Mouse (Mus musculus): ENCODE data around the gene Scn8a.

Gene Scn8a

DNA sequence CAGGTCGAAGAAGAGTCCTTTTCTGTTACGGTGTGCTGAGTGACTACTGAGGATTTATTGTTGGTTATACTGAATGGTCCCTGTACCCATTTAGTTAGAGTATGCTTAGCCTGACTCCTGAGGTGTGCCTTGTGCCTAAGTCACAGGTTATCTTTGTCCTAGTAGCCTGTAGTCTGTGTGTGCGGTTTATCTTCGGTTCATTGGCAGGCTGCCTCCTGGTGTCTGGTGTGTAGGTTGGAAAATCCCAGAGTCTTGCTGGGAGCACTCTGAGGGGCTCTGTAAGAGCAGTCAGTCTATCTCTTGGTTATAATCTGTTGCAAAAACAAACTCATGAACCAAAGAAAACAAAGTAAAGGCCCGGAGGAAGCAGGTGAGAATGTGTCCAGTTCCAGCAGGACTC is 11.7 kb downstream of the Scn8a start:
- no peak for DNase-seq

DNA sequence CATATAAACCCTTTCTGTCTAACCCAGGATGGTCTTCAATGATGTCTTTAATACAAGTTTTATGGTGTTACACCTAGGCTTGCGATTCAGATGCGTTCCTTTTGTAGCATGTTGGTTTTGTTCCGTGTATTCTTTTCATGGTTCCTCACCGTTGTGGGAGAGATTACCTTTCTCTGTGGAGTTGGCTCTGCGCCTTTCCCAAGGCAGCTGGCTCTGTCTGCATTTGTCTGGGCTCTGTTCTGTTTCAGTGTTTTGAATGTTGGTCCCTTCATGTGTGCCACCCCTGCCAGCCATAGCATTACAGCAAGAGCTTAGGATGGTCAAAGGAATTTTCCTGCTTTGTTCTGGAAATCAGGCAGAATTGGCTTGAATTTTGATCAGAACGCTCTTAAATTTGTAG is 14.8 kb downstream of the Scn8a start:
- DNase-seq = no peak

DNA sequence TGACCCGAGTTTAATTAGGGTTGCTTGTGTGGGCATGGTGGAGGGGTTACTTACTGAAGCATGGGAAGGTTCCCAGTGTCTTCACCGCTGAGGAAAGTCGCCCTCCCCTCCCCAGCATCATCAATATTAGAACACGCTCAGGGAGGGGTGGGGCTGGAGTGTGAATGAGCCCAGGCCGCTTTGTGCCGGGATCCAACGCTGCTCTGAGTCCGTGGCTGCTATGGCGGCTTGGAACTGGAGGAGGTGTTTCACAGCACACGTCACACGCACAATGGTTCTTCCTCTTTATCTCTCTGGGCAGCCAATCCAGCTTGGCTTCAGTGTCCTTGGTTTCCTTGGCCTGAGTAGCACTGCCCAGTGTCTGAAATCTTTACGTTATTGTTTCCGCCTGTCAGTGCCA is 22.3 kb downstream of the Scn8a start:
- peak in 1 of 2 experiments; percentile 14 for DNase-seq

DNA sequence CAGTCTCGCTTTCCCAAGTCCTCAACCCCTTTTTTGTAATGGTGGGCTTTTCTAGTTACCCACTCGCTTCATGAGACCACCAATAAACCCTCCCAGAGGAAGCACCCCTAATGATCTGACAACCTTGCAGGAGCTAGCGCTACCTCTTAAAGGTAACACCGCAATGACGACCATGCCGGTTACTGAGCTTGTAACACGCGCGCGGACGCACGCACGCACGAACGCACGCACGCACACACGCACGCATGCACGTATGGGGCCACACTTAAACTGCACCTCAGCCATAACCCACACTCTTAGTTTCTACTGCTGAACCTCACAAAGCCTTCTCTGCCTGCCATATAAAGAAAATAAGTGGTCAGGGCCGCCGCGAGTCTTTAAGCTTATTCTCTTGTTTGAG is 26.8 kb downstream of the Scn8a start:
- DNase-seq = no peak

DNA sequence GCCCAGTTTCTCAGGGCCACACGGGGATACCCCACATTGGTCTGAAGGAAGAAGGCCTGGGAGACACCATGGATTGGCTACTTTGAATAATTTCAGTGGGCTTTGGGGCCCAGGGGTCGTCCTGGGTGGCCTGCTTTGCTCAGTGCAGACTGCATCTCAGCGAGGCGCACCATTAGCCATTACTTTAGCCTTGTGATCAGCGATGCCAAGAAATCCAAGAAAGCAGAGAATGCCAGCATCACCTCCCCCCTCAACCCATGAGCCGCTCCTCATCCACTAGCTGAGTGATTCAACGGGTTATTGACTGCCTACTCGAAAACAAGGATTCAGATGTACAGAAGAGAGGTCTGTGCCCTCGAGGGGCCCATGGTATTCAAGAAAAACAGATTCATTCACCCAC is 34.2 kb downstream of the Scn8a start:
- DNase-seq = no peak

DNA sequence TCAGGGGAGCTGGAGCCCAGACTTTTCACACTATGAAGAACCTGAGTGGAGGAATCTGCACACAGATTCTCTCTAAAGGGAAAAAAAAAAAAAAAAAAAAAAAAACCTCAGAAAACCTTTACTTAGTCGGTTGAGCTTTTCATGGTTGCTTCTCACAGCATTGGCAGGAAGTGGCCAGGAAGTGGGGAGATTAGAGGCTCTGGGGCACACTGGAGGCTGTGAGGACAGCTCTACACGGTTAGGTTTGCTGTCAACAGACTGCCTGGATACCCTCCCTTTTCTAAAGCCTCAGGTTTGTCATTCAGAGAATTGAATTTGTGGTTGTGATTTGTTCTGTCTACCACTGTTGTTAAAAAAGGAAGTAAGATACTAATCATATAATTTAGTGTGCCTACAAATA is 35.3 kb downstream of the Scn8a start:
- no peak for DNase-seq

DNA sequence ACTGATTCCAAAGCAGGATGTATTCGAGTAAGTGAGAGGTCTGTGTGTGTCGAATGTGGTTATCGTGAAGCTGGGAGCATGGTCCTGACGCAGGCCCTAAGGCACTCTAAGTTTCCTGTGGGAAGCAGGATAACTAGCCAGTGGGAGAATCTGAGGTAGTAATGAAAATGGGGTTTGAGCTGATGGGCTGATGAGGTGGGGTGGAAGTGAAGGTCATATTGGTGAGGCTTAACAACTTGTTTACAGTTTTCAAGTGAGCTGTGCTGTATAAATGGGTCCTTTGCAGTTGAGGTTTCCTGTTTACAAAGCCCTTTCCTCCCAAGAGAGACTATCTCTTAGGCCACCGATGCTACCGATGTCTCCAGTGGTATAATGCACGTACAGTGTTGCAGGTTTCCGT is 36.1 kb downstream of the Scn8a start:
- no peak for DNase-seq

DNA sequence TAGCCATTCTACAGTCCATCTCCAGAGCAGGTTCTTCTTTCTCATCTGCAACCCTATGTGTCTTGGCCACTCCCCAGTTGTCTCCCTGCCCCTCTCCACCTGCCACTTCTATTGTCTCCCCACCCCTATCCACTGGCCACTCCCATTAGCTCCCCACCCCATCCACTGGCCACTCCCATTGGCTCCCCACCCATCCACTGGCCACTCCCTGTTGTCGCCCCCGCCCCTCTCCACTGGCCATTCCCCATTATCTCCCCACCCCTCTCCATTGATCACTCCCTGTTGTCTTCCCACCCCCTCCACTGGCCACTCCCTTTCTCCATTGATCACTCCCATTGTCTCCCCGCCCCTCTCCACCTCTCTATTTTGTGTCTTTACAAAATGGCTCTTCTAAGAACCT is 39.2 kb downstream of the Scn8a start:
- DNase-seq = no peak

DNA sequence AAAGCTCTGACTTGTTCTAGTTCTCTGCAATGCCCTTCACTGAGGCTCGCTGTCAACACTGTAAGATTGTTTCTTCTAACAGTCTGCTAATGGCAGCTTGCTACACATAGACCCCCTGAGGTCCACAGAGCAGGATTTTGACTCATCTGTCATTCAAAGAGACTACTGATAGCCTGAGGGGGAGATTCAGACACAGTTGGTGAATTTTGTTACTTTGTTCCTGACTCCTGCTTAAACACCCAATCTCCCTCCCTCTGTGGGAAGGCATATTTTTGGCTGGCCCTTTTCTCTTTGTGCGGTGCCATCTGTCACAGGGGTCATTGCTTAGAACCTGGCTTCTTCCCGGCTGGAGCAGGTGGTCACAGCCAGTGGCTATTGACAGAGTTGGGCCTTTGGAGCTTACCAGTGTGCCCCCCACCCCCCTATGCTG is 40.1 kb downstream of the Scn8a start:
- no peak for DNase-seq

DNA sequence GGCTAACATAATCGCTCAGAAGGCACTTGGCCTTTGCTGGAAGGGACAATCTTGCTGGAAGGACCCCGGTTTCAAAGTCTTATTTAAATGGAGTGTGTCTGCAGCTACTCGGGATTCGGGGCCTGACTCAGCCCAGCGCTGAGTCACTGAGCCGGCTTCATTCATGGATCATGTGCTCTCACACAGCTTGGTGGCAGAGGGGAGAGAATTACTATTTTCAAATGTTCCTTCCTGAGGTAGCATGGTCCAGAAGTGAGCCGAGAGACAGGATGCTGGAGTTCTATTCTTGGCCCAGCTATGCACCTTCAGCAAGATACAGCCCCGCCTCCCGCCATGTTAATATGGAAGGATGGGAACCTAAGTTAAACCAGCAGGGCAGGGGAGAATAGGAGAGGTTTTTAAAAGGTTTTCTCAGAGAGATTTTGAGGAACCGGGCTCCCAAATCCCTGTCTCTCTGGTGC is 40.8 kb downstream of the Scn8a start:
- no peak for DNase-seq

DNA sequence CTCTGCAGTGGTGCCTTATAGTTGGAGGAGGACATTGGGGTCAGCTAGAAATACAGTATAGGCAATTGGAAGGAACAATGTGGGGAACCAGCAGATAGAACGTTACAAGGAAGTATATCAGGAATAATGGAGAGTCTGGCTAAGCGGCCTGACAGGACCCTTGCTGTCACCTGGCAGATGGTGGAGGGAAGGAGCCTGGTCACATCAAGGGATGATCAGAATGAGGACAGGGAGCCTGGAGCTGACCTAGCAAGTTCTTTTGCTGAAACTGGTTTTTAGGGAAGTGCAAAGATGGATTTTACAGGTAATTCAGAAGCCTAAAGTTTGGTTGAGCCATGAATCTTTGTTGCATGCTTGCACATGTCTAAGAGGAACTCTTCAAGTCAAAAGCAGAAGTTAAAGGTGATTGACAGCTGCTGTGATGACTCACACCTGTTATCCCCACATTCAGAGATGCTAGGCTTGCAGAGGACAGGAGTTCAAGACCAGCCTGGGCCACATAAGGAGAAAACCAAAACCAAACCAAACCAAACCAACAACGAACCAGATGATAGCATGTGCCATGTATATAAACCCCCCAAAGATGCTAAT is 43.1 kb downstream of the Scn8a start:
- no peak for DNase-seq

DNA sequence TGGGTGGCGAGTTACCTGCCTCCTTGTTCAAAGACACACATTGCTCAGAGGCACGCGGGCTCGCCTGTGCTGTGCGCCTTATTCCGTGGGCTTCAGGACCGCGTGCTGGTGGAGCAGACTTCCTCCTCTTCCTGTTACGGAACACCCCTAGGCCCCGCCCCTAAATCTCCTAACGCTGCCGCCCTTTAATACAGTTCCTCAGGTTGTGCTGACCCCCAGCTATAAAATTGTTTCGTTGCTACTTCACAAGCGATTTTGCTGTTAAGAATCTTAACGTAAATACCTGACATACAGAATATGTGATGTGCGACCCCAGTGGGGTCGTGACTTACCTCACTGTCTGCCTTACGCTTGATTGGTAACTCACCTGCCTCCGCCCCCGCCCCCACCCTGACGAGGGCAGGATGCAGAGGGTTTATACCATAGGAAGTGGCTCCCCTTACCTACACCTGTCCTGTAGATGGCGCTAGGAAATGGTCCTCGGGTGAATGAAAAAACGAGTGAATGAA is 45.1 kb downstream of the Scn8a start:
- DNase-seq = peak; percentile 51 to 65

DNA sequence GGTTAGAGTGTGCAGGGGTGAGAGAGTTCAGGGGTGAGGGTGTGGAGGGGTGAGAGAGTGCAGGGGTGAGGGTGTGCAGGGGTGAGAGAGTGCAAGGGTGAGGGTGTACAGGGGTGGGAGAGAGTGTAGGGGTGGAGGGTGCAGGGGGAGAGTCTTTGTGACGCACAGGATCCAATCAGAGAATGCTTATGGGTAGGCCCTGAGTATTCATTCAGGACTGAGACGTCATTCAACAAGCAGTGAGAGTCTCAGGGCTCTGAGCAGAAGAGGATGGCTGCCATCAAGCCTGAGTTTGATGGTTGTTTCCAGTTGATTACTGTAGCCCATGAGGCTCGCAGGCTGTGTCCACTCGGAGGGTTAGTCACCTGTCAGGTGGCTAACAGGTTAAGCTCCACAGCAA is 48.4 kb downstream of the Scn8a start:
- DNase-seq = no peak

DNA sequence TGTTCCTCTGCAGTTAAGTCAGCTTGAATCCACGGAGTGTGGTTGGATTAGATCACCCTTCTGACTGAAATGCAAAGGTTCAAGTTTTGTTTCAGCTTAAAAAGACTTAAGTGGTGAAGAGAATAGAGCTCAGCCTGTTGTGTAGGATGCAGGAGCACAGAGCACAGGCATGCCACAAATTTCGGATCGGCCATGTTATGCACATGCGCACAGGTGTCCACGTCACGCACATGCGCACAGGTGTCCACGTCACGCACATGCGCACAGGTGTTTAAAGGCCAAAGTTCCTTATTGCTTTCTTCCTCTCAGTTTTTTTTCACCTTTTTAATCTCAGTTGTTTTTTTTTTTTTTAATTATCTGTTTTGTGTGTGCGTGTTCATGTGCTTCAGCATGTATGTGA is 52.6 kb downstream of the Scn8a start:
- no peak for DNase-seq

DNA sequence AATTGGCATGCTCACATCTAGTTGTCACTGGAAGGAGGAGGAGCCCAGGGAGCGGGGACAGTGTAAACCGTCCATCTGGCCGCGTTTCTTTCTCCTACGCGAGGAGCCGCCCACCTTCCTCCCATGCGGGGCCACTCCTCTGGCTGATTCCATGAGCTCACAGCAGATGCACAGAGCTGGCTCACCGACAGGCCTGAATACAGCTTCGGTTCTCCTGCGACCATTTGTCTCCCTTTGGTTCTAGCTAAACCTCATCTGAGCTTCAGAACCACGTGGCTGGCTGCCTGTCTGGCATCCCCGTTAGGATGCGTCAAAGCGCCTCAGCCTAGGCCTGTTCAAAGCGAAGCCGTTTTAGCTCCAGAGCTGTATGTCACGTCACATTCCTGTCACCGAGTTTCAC is 53.8 kb downstream of the Scn8a start:
- peak; percentile 65 to 74 for DNase-seq

DNA sequence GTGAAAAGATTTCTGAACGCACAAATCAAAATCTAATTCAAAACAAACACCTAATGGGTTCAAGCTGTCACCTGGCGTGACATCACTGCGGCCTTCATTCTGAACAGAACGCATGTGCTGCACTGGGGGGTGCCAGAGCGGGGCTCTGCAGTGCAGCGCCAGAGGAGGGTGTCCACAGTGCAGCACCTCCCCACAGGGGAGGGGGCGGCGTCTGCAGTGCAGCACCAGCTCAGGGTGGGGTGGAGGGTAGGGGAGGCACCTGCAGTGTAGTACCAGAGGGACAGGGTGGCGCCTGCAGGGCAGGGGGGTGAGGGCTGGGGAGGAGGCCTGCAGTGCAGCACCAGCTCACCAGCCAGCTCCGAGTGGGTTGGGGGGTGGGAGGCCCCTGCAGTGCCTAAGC is 55.3 kb downstream of the Scn8a start:
- no peak for DNase-seq

DNA sequence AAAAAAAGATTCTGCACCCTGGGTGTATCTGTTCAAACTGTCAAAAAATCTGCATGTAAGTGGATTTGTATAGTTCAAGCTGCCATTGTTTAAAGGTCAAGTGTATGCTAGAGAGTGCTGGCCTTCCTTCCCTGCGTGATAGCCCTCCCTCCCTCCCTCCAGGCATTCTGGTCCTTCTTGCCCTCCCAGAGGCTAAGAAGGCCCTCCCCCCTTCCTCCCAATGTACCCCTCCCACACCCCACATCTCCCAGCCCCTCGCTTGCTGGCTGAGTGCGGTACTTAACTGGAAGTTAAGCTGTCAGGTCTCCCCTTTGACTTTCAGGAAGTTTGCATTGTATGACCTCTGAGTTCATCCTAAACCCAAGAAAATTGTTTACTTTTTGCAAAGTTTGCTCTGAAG is 60.8 kb downstream of the Scn8a start:
- no peak for DNase-seq

DNA sequence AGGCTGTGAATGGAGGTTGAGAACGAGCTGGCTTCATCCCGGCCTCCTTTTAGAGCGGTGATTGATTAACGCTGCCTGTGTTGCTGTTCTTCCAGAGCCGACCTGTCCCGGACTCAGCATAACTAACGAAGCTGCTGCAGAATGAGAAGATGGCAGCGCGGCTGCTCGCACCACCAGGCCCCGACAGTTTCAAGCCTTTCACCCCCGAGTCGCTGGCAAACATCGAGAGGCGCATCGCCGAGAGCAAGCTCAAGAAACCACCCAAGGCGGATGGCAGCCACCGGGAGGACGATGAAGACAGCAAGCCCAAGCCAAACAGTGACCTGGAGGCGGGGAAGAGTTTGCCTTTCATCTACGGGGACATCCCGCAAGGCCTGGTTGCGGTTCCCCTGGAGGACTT is 66.5 kb downstream of the Scn8a start:
- peak; percentile 20 to 53 for DNase-seq

DNA sequence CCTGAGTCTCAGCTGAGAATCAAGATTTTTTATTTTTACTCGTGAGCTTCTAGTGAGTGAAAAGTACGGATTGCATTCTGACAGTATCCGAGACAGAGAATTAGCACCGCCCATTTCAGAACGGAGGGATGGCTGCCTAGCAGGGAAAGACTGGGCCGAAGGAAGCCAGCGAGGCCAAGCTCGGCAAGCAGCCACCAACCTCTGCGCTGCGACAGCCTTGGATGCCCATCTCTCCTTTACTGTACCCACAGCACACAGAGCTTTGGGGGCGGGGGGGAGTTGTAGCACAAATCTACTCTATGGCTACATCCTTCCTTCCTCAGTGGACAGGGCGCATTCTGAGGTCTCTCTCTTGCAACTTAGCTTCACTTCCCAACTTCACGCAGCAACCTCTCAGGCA is 78.7 kb downstream of the Scn8a start:
- no peak for DNase-seq

DNA sequence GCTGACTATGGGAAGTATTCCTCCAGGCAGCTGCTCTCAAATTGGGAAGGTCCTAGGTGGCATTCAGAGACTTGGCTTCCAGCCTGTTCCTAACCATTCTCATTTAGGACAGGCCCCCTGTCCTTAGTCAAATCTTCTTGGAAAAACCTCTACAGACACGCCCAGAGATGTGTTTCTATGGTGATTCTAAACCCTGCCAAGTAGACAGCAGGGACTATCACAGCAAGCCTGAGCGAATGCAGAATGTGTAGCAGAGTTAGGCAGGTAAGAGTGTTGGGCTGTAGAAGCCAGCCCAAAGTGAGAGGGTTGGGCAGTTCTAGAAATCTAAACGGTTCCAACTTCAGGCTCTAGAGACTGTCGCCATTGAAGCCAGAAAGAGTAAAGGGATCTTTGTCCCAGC is 79.5 kb downstream of the Scn8a start:
- DNase-seq = no peak

DNA sequence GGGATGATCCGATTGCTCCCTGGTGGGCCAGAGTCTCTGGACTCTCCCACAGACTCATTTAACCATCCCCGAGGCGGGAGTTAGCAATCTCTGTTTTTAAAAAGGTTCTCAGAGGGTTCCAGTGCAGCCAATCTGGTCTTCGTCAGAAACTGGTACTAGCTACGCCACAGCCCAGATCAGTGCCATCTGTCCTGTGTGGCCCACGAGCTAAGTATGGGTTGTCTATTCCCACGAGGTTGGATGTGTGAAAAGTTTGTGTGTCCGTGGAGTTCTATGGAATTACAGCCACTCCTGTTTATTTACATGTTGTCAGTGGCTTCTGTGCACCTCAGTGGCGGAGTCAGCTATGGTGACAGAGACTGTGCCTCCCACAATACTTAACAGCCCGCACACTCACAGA is 81.8 kb downstream of the Scn8a start:
- no peak for DNase-seq

DNA sequence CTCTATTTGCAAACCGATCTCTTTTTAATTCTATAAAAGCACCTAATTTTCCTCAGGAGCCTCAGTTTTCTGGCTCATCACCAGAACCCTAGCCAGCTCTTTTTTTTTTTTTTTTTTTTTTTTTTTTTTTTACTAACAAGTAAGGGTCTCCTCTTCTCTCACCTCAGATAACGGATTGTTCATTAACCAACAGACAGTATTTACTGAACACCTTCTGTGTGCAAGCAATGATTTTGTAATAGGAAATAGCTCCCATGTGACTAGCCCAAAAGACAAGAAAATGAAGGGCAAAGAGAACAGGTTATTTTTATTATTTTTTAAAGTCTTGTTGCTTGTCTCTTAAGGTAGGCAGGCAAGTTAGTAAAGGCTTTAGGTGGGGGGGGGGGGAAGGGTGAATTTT is 82.6 kb downstream of the Scn8a start:
- no peak for DNase-seq

DNA sequence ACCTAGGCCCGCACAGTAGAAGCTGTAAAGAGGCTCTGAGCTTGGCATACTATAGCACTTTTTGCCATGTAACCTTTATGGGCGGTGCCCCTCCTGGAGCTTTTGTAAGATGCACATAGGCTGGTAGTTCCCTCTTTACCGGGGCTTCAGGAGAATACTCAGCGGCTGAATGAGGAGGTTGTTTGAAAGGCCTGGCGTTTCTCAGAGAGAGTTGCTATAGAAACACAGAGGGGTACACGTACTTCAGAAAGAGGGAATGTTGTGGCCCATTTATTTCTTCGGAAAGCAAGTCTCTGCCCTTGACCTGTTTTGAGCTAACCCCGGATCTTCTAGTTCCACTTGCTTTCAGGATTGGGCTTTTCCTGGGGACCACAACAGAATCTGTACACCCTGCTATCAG is 83.2 kb downstream of the Scn8a start:
- DNase-seq = no peak

DNA sequence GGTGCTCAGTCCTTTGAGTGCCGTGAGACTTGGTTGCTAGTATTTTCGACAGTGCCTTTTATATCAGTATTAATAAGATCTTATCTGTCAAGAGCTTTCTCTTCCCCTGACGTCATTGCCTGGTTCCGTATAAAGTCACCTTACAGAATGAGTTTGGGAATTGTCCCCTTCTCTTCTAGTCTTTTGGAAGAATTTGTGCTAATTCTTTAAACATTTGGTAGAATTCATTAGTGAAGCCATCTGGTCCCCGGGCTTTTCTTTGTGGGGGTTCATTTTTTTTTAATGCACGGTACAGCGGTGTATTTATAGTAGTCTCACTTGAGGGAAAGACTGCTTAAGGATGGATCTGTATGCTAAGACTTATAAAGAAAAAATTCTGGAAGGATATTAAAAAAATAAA is 84.3 kb downstream of the Scn8a start:
- no peak for DNase-seq

DNA sequence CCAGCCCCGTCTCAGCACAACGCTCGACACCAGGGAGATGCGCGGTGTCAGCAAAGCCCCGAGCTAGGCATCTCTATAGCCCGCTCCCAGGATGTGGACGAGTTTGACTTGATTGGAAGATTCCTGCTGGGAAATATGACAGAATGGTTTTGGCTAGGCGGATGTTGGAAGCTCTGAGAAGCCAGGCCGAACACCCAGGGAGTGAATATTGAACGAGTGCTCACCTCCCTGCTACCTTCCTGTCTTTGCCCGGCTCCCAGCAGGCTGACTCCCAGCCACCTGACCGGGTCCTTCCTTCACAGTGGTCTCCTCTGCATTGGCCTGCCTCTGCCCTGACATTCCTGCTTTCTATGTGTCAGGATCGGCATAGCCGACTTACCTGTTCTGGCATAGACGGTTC is 85.1 kb downstream of the Scn8a start:
- no peak for DNase-seq

DNA sequence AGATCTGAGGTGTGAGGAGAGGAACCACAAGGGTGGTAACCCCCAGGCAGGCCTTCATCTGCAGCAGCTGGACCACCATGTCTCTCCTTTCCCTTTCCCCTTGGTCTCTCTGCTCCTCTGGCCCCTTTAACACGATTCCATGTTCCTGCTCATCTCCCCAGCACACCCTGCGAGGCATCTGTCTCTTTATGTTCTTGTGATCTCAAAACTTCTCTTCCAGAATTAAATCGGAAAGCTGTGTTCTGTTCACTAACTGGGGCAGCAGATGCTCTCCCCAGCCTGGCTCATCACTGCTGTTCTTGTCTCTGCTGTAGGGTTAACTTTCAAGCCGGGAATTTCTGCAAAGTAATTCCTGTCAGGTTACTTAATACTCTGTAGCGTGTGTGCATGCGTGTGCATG is 91.3 kb downstream of the Scn8a start:
- DNase-seq = no peak

Measured in kidney, postnatal 4 days (tissue).